Mouse (Mus musculus): Measurements from ENCODE around the gene 1700017D01Rik.

The 1700017D01Rik gene

DNA sequence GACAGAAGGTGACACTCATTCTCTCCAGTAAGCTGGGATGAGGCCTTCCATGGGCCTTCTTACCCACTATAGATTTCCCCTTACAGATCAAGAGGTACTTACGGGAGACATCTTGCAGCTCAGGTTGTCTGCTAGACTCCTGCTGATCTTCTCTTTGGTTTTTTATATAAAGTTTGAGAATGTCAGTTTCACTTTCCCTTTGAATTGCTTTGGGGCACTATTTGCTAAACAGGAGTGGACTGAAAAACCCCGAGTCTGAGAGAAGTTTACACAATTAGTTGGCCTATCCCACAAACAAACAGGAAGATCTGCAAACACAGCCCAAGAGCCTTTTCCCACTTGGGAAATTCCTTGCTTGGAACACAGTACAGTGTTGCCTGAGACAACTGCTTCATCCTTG is 80.4 kb downstream of the 1700017D01Rik start:
- no peak for TF ChIP-seq GATA4 (IDR thresholded peaks at IDR 0.05; ENCODE audit: insufficient replicate concordance, low read length)

DNA sequence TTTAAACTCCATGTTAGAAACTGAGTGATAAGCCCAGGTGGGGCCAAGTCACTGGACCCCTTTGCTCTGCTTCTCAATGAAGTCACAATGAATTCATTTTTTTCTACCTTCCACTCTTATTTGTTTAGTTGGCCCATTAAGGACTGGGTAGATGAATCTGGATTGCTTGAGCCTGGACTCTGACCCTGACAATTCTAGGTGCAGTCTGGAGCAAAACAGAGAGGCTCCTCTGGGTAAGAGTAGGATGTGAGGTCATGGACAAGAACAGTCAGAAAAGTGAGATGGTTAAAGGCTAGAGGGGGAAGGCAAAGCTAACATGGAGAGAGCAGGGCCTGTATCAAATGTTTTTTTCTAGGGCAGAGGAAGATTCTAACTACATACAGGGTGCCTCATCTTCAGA is 81.2 kb downstream of the 1700017D01Rik start:
- TF ChIP-seq GATA4 (IDR thresholded peaks at IDR 0.05; ENCODE audit: insufficient replicate concordance, low read length), result no peak

DNA sequence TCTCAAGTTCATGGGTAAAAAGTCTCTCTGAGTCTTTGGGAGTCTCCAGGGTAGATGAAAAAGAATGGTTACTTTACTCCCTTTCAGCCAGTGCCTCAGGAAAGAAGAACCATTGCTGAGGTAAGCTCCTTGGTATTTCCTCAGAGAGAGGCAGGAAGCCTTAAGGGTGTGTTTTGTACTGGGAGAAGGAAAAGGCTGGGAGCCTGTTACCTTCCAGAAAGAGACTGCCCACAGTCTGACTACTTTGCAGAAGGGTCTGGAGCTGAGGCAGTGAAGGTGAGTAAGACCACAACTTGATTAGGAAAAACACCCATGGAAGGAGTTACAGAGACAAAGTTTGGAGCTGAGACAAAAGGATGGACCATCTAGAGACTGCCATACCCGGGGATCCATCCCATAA is 82.2 kb downstream of the 1700017D01Rik start:
- no peak for TF ChIP-seq GATA4 (IDR thresholded peaks at IDR 0.05; ENCODE audit: insufficient replicate concordance, low read length)

DNA sequence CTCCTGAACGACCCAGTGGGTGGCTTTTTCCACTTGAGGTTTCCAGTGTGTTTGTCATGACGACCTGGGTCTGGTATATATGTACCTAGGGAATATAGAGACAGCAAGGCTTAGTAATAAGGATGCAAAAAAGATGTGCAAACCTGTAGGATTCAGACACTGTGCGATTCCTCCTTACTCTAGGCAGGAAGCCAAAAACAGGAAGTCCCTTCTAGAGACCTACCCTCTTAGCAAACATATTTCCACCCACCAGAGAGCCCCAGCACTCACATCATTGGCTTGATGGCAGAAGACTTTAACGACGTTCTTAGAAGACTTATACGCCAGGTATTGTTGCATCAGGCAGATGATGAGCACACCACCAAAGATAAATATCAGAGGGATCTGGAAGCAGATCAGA is 82.7 kb downstream of the 1700017D01Rik start:
- TF ChIP-seq GATA4 (IDR thresholded peaks at IDR 0.05; ENCODE audit: insufficient replicate concordance, low read length), result no peak
